Mouse (Mus musculus) cerebellum, postnatal 14 days (tissue): ENCODE results near the gene Shisa8.
A peak's percentile ranks its signal among the peaks of the same experiment; 100 is the strongest.
"Not testable (repeated sequence)": the region's sequence is repeated elsewhere in the genome, so short reads cannot be mapped to it uniquely, and the experiment has no call there.

Experiments
- DNase-seq, 2 experiments: peaks; one replicate each; pipeline ENCODE4 v3.0.0; 2021; ENCODE audit warnings: mixed read lengths in 2 of 2

Gene Shisa8

GRCm38 (mm10) chr15:82212752-82213063 lies at the start of gene Shisa8:
Gene Shisa8 (minus strand): TSS chr15:82212815.
- DNase-seq = peak; percentile 75 to 82

DNA sequence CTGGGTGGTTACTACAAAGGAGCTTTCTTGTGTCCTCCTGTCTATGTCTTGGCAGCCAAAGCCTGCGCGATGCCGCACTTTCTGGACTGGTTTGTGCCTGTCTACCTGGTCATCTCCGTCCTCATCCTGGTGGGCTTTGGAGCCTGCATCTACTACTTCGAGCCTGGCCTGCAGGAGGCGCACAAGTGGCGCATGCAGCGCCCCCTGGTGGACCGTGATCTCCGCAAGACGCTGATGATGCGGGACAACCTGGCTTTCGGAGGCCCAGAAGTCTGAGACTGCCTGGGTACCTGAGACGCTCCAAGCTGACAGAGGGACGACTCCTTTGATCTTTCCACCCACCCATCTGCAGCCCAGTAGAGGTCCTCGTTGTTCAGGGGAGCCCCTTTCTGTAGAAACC lies 46.9 kb upstream of the Shisa8 start:
- DNase-seq = peak; percentile 89 to 95

- DNase-seq = peak; percentile 82 to 83
Measured at GRCm38 (mm10) chr15:82255944-82256383, 43.3 kb upstream of the Shisa8 start.

- DNase-seq = peak in 1 of 2 experiments; percentile 61
Measured at GRCm38 (mm10) chr15:82255248-82255647, 42.6 kb upstream of the Shisa8 start.

DNA sequence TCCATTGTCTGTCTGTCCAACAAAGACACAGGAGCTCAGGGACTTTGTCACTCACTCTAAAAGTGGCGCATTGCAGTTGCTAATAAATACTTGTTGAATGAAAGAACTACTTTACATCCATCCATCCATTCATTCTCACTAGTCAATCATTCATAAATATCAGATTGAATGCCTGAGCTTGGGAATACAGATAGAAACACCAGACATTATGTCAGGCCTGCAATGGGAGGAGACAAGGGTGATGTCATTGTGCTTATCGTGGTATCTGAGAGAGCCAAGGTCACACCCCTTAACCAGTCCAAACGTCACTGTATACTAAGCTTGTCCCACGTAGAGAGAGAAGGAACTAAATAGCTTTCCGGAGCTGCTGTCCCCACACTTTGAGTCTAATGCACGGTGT lies 39.5 kb upstream of the Shisa8 start, which contains the start of gene 1500009C09Rik:
1500009C09Rik (plus strand) TSS at position 301 of the 400 bp plus-strand sequence.
- no peak for DNase-seq

GRCm38 (mm10) chr15:82251579-82251978 lies 39.0 kb upstream of the Shisa8 start:
- no peak for DNase-seq

- DNase-seq = no peak
Measured at GRCm38 (mm10) chr15:82247131-82247776, 34.6 kb upstream of the Shisa8 start.

GRCm38 (mm10) chr15:82244805-82245161 lies 32.2 kb upstream of the Shisa8 start:
- DNase-seq = not testable (repeated sequence)

DNA sequence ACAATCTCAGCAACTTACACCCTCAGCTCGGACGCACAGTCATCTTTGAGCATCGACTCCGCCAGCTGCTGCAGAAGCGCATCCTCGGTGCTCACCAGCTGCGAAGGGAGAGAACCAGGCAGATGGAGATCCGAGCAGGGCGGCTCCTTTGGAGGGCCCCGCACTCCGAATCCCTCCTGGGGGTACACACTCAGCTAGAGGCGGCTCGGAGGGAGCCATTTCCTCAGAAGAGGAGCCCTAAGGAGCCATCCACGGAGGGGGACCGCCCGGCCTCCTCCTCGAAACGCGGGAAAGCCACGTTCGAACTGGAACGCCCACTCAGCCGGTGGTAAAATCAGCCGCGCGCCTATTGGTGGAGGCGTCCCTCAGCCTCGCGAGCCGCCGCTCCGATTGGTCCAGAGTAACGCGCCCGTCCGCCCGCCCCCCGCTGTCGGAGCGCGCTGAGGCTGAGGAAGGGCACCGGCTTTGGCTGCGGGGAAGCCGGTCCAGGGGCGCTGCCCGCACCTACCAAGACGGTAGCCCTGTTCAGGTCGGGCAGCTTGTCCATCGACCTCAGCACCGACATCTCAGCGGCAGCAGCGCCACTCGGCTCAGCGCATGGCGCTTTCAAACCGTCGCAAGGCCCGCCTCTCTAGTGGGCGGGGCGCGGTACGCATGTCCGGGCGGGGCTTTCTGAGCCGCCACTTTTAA lies 31.6 kb upstream of the Shisa8 start, which contains the start of gene Cenpm:
Cenpm (minus strand) TSS at position 634 of the 690 bp plus-strand sequence.
- peak; percentile 95 to 96 for DNase-seq

DNA sequence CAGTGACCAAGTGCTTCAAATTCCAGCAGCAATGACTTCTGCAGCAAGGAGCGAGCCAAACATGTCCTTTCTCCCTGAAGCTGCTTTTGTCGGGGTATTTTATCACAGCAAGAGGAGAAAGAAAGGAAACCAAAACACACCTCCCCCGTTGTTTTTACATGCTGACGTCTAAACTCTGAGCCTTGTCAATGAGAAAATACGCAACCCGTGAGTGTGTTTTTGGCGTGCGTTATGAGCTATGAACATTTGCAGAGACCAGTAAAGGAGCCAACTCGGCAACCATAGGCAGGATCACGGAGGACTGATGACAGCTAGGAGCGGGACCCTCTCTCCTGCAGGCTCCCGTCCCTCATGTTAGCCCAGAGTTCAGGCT lies 31.1 kb upstream of the Shisa8 start:
- no peak for DNase-seq

DNA sequence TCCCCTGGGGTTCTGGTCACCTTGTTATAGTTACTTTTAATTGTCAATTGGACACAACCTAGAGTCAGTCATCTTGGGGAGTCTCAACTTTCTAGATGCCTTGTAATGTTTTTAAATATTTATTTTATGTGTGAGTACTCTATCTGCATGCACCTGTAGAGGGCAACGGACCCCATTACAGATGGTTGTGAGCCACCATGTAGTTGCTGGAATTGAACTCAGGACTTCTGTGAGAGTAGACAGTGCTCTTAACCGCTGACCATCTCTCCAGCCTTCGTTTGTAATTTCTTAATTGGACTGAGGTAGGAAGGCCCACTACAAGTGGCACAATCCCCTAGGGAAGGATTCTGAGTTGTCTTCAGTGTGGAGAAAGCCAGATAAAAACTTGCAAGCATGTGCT lies 30.7 kb upstream of the Shisa8 start:
- DNase-seq = no peak

DNA sequence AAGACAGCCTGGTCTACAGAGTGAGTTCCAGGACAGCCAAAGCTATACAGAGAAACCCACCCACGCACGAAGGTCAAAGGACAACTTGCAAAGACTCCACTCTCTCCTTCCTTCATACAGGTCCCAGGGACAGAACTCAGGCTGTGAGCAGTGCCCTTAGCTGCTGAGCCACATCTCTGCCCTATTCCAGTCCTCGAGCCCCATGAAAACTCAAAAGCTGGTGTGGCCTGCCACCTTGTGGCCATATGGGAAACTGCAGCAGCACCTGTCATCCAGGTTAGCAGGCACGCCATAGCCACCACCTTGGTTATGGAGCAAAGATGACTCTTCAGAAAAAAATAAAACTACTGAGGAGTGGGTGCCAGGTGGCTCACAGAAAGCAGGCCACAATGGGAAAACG lies 23.9 kb upstream of the Shisa8 start:
- peak; percentile 94 to 97 for DNase-seq

- no peak for DNase-seq
Measured at GRCm38 (mm10) chr15:82235661-82236060, 23.0 kb upstream of the Shisa8 start.

DNA sequence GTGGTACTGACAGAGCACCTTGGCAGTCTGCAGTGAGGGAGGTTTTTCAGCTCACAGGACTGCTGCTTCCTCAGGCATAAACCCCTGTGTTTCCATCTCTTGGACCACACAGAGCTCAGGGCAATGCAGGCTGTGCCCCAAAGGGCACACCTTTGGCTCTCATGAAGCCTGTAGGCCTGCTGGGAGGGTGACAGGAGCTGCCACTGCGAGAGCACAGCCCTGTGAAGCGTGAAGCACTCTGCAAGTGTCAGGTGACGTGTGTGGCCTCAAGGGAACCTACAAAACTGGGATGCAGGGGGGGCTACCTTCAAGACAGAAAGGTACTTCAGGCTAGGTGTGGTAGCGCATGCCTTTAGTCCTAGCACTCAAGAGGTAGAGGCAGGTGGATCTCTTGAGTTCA lies 20.0 kb upstream of the Shisa8 start:
- no peak for DNase-seq

DNA sequence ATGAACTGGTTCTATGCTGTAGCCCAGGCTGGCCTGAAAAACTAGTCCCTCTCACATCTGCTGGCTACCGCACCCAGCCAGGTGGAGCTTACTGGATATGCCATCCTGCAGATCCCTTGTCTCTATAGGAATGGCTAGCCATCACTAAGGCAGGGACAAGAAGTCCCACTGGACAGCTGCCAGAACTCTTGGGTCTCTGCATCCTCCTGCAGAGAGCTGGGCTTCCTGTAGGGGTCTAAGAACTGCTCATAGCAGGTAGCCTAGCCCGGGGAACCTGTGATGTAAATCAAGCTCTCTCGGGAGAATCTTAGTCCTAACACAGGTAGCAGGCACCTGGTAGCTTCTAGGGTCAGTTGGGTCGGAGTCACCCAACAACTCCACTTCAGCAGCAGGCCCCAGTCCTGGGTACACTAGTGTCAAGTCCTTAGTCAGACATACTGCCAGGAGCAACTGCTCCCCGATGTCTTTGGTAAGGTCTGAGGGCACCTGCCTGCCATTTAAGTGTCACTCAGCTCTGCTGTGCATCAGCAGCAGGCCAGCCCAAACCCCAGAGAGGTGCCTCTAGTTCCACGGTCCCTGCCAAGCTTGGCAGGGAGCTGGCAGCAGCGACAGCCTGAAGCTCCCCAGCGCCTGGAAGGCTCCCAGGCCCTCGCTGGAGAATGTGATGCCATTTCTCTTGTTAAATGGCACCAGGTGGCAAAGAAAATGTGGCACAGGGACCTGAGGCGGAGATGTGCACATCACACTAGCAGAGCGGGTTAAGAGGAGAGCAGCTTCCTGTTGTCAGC lies 19.2 kb upstream of the Shisa8 start:
- peak; percentile 92 for DNase-seq

DNA sequence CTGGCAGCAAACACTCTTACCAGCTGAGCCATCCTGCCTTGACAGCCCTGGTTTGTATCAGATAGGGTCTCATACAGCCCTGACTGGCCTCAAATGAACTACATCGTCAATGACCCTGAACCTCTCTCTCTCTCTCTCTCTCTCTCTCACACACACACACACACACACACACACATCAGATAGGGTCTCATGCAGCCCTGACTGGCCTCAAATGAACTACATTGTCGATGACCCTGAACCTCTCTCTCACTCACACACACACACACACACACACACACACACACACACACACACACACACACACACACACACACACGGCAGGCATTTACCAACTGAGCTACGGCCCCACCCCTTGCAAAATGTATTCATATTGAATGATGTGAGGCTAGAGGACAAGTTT lies 18.5 kb upstream of the Shisa8 start:
- DNase-seq = no peak

GRCm38 (mm10) chr15:82230098-82230611 lies 17.5 kb upstream of the Shisa8 start:
- no peak for DNase-seq

DNA sequence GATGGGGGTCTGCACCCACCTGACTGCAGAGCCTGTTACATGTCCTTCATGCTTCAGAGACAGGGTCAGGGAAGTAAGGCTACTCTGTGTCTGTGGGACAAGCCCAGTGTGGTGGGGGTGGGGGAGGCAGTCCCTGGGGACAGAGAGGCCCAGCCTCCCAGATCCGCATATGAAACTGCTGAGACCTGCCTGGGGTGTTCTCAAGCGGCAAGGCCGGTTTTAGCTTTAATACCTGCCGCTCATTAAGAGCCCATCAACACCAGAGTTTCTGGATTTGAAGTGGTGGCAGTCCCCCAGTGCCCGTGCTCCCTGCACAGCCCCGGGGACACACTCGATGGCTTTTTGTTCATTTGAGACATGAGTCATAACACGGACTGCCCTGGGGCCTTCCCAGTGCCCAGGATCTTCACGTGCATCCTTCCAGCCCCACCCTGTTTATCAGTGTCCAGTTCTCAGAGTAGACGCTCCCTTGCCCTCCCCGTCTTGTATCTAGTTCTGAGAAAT lies 17.0 kb upstream of the Shisa8 start:
- DNase-seq = no peak

GRCm38 (mm10) chr15:82225769-82226168 lies 13.2 kb upstream of the Shisa8 start:
- peak in 1 of 2 experiments; percentile 10 for DNase-seq

- DNase-seq = peak in 1 of 2 experiments; percentile 17
Measured at GRCm38 (mm10) chr15:82224602-82225215, 12.1 kb upstream of the Shisa8 start.

DNA sequence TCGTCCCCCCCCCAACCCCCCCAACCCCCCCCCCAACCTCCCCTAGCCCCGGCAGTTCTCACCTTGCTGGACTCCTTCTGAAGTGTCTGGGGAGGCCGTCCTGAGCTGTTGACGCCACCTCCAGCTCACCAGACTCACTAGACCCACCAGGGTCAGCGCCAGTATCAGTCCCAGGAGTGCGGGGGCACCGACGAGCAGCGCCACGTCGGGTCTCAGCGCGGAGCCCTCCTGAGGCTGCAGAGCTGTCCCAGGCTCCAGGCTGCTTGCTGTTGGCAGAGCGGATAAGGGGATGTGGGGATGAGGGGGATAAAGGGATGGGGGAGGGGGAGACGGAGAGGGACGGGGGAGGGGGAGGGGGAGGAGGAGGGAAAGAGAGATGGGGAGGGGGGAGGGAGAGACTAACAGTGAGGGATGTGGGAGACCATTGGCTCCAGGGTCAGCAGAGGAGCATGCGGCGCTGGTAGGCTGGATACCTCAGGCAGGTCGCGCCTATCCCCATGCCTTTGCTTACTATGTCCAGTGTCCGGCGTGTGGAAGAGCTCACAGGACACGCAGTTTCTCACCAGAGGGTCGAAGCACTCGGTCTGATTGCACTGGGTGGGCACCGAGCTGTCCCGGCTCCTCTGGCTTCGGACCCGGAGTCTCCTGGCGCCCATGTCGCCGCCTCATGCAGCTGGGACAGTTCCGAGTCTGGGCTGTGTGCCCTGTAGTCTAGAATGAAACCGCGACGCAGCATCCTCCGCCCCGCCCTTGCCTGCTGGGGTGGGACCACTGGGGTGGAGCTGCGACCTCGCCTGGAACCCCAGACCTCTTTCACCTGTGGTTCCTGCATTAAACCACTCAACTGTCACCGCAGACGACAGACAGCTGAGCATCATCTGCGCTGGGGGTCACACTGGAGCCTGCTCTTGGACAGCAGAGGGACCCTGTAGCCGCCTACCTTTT lies 11.3 kb upstream of the Shisa8 start, which contains the start of gene Tnfrsf13c:
Tnfrsf13c (minus strand) TSS at position 713 of the 945 bp plus-strand sequence.
- peak; percentile 46 to 63 for DNase-seq
